ENCODE assay signal across 7 mouse cellular contexts in genomic region chr8:70503062-70503750, GRCm38 (mm10). TPM values are rescaled to one million over a fixed set of nuclear protein-coding genes. Genes with fewer than 3 reads are reported as not detected.
DNase-seq lines count a peak whose midpoint lies in the region; ATAC-seq lines count a peak whose summit lies in the region.

No protein-coding gene starts in this region.

- DNase-seq in ES-CJ7 (ENCODE audit: low read depth, low spot score) = peak; percentile 72
- DNase-seq in adrenal gland, postnatal 14 days = peak; percentile 80
- DNase-seq in kidney, postnatal 14 days = peak; percentile 85
- peak; percentile 80 to 82 for DNase-seq in lung, postnatal 4 days
- peak; percentile 72 to 78 for DNase-seq in spleen, postnatal 10 days (ENCODE audit: low spot score in 2 of 2)

- no peak for ATAC-seq in embryonic facial prominence, embryonic 13.5 days (ENCODE audit: insufficient number of reproducible peaks, insufficient read depth, low FRiP score, low TSS enrichment, low read depth)
- no peak for ATAC-seq in heart, embryonic 13.5 days (ENCODE audit: extremely low read depth, insufficient number of reproducible peaks, low FRiP score, low TSS enrichment)

- H3K27ac ChIP-seq in embryonic facial prominence, embryonic 13.5 days = peak overlapping the region; percentile 94
- no peak overlapping the region for H3K27ac ChIP-seq in heart, embryonic 13.5 days (replicated peaks)

- H3K4me1 ChIP-seq in embryonic facial prominence, embryonic 13.5 days = peaks cover 78% of the 10 kb centered on the region
- H3K4me1 ChIP-seq in heart, embryonic 13.5 days = peaks cover 77% of the 10 kb centered on the region

- peak overlapping the region; percentile 73 for H3K4me2 ChIP-seq in embryonic facial prominence, embryonic 13.5 days
- H3K4me2 ChIP-seq in heart, embryonic 13.5 days = peak overlapping the region; percentile 58

- H3K9me3 ChIP-seq in embryonic facial prominence, embryonic 13.5 days = no peaks in the 10 kb centered on the region
- no peaks in the 10 kb centered on the region for H3K9me3 ChIP-seq in heart, embryonic 13.5 days

- H3K27me3 ChIP-seq in embryonic facial prominence, embryonic 13.5 days = peaks cover 32% of the 10 kb centered on the region
- H3K27me3 ChIP-seq in heart, embryonic 13.5 days (replicated peaks) = peaks cover 60% of the 10 kb centered on the region

- peak overlapping the region; percentile 49 for H3K9ac ChIP-seq in embryonic facial prominence, embryonic 13.5 days
- H3K9ac ChIP-seq in heart, embryonic 13.5 days = peak overlapping the region; percentile 63

- 11% methylated on average over 46 of the region's 46 CpGs for whole genome bisulfite sequencing in embryonic facial prominence, embryonic 13.5 days
- WGBS in heart, embryonic 13.5 days = 14% methylated on average over 46 of the region's 46 CpGs

- H3K4me3 ChIP-seq in embryonic facial prominence, embryonic 13.5 days = peak overlapping the region; percentile 19
- peak overlapping the region; percentile 29; the same call in 1 of the 2 replicates for H3K4me3 ChIP-seq in heart, embryonic 13.5 days

- peaks cover 31% of the 10 kb centered on the region for H3K36me3 ChIP-seq in embryonic facial prominence, embryonic 13.5 days
- H3K36me3 ChIP-seq in heart, embryonic 13.5 days = peaks cover 26% of the 10 kb centered on the region

RNA-seq across cellular contexts. Expression of gene Rex1bd, which starts 3.3 kb away (rescaled TPM):
- total RNA-seq in adrenal gland, postnatal 14 days (2021) = 116 and 123 TPM in 2 replicates
- polyA plus RNA-seq in embryonic facial prominence, embryonic 13.5 days (2015; fragmentation: Nextera tagmentation; extraction: Ambion mirVana) = 169 and 178 TPM in 2 replicates
- polyA plus RNA-seq in heart, embryonic 13.5 days (2015; fragmentation: Nextera tagmentation; extraction: Ambion mirVana) = 116 and 125 TPM in 2 replicates

RNA-seq across cellular contexts. Expression of gene Uba52, which starts 7.4 kb away (rescaled TPM):
- total RNA-seq in adrenal gland, postnatal 14 days (2021) = 1,600 and 1,776 TPM in 2 replicates
- polyA plus RNA-seq in embryonic facial prominence, embryonic 13.5 days (2015; fragmentation: Nextera tagmentation; extraction: Ambion mirVana) = 987 and 1,032 TPM in 2 replicates
- polyA plus RNA-seq in heart, embryonic 13.5 days (2015; fragmentation: Nextera tagmentation; extraction: Ambion mirVana) = 842 and 891 TPM in 2 replicates

RNA-seq across cellular contexts. Expression of gene Crlf1, which starts 10.2 kb away (rescaled TPM):
- not detected in 2 replicates for total RNA-seq in adrenal gland, postnatal 14 days (2021)
- 152 and 159 TPM in 2 replicates for polyA plus RNA-seq in embryonic facial prominence, embryonic 13.5 days (2015; fragmentation: Nextera tagmentation; extraction: Ambion mirVana)
- 3.7 and 5.5 TPM in 2 replicates for polyA plus RNA-seq in heart, embryonic 13.5 days (2015; fragmentation: Nextera tagmentation; extraction: Ambion mirVana)

RNA-seq across cellular contexts. Expression of gene Tmem59l, which starts 16.0 kb away (rescaled TPM):
- total RNA-seq in adrenal gland, postnatal 14 days (2021) = 4.6 and 5.6 TPM in 2 replicates
- 32.3 and 34.8 TPM in 2 replicates for polyA plus RNA-seq in embryonic facial prominence, embryonic 13.5 days (2015; fragmentation: Nextera tagmentation; extraction: Ambion mirVana)
- polyA plus RNA-seq in heart, embryonic 13.5 days (2015; fragmentation: Nextera tagmentation; extraction: Ambion mirVana) = 0.45 and 0.76 TPM in 2 replicates

RNA-seq across cellular contexts. Expression of gene Fkbp8, which starts 24.3 kb away (rescaled TPM):
- total RNA-seq in adrenal gland, postnatal 14 days (2021) = 235 and 252 TPM in 2 replicates
- 297 and 306 TPM in 2 replicates for polyA plus RNA-seq in embryonic facial prominence, embryonic 13.5 days (2015; fragmentation: Nextera tagmentation; extraction: Ambion mirVana)
- polyA plus RNA-seq in heart, embryonic 13.5 days (2015; fragmentation: Nextera tagmentation; extraction: Ambion mirVana) = 240 and 251 TPM in 2 replicates

Comparison
In these comparisons a context has a peak if more than half of its experiments do, and no peak if none do; other contexts are left out.
1. RNA of gene Crlf1, which starts 10.2 kb away (polyA plus RNA-seq): 152 to 159 TPM in embryonic facial prominence, embryonic 13.5 days; 3.7 to 5.5 TPM in heart, embryonic 13.5 days; every median in the first group is over 10 times any median in the second.
2. Peak in every context shown above with its lines, with median percentiles within 50 percentile points of each other: DNase-seq.